Mouse (Mus musculus): ENCODE measurements around the gene Tcf7. TPM values are rescaled to one million over a fixed set of nuclear protein-coding genes. Genes with fewer than 3 reads are reported as not detected.

The Tcf7 gene
- polyA plus RNA-seq, 1 experiment: 2.6 TPM

DNA sequence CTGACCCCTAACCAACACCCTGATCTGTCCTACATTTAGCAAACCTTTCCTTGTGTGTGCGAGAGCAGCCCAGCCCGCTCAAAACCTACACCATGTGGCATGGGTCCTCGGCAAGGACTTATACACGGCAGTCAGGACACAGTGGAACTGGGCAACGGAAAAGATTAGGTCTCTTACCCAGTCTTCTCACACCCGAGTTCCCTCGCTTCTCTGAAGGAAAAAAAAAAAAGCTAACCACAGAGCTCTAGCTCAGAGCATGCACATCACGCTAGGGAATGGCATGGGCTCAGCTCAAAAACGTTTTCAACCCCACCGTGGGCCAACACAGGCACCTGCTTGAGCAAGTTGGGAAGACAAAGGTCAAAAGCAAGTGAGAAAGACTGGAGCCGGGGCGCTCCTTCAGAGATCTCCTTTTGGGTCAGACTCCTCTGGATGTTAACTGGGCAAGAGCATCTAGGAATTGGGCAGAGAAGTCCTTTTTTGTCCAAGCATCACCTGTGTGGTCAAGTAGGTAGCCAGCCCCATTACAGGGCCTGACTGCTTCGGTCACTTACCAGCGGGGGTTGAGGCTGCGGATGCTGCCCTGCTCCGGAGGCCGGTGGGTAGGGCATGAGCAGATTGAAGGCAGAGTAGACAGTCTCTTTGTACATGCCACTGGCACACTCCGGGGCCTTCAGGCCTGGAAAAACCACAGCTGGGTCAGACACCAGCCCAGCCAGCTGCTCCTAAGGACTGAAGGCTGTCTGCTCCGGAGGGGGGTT lies 1.1 kb downstream of the Tcf7 start:
- Histone ChIP-seq H3K4me1 (ENCODE audit: control insufficient read depth, insufficient read depth, low read length) (no peaks in the 10 kb centered on the region; the same call in 1 of the 2 replicates), H3K4me3 (replicated peaks; ENCODE audit: control insufficient read depth, low read depth, low read length) (peak overlapping the region; percentile 44), H3K27ac (ENCODE audit: control insufficient read depth, insufficient read depth, low read depth, low read length, poor library complexity) (peak overlapping the region; percentile 43; the same call in 1 of the 2 replicates)
- TF ChIP-seq CTCF (IDR thresholded peaks at IDR 0.05; ENCODE audit: control insufficient read depth, insufficient read depth, low read length) (no peak), POLR2A (IDR thresholded peaks at IDR 0.05; ENCODE audit: borderline replicate concordance, control insufficient read depth, low read depth, low read length) (no peak)
- 52% methylated on average over 19 of the region's 19 CpGs for WGBS

- peak overlapping the region; percentile 25; the same call in 1 of the 2 replicates for H3K27ac ChIP-seq (ENCODE audit: control insufficient read depth, insufficient read depth, low read depth, low read length, poor library complexity)
- 84% methylated on average over 11 of the region's 11 CpGs for WGBS
- no peaks in the 10 kb centered on the region; the same call in 1 of the 2 replicates for H3K4me1 ChIP-seq (ENCODE audit: control insufficient read depth, insufficient read depth, low read length)
- TF ChIP-seq CTCF (IDR thresholded peaks at IDR 0.05; ENCODE audit: control insufficient read depth, insufficient read depth, low read length) (no peak), POLR2A (IDR thresholded peaks at IDR 0.05; ENCODE audit: borderline replicate concordance, control insufficient read depth, low read depth, low read length) (no peak)
- H3K4me3 ChIP-seq (replicated peaks; ENCODE audit: control insufficient read depth, low read depth, low read length): no peak overlapping the region
Measured at GRCm38 (mm10) chr11:52280566-52281455, 2.0 kb downstream of the Tcf7 start.

DNA sequence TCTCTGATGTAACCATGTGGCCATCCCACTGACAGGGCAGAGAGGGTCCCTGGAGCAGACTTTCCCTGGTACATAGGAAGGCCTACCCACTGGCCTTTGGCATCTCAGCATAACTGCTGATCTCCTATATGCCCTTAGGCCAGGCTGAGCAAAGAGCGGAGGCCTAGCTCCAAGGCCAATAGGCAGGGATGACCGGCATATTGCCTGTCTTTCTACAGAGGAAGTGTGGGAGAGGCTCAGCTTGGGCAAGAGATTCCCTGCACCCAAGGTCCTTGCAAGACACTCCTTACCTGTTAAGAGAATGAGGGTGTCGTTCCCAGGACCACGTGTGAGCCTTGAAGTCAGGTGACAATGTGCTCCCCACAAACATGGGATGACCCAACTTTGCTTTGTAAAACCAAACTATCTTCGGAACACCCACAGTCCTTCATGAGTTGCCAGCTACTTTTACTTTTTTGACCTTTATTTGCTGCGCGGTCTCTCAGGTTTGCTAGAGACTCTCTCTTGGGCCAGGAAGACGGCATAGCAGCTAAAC lies 3.1 kb downstream of the Tcf7 start:
- H3K27ac ChIP-seq (ENCODE audit: control insufficient read depth, insufficient read depth, low read depth, low read length, poor library complexity): no peak overlapping the region
- TF ChIP-seq POLR2A (IDR thresholded peaks at IDR 0.05; ENCODE audit: borderline replicate concordance, control insufficient read depth, low read depth, low read length) (no peak), CTCF (IDR thresholded peaks at IDR 0.05; ENCODE audit: control insufficient read depth, insufficient read depth, low read length) (no peak)
- WGBS: 80% methylated on average over 8 of the region's 8 CpGs
- no peak overlapping the region for H3K4me3 ChIP-seq (replicated peaks; ENCODE audit: control insufficient read depth, low read depth, low read length)
- no peaks in the 10 kb centered on the region; the same call in 1 of the 2 replicates for H3K4me1 ChIP-seq (ENCODE audit: control insufficient read depth, insufficient read depth, low read length)

DNA sequence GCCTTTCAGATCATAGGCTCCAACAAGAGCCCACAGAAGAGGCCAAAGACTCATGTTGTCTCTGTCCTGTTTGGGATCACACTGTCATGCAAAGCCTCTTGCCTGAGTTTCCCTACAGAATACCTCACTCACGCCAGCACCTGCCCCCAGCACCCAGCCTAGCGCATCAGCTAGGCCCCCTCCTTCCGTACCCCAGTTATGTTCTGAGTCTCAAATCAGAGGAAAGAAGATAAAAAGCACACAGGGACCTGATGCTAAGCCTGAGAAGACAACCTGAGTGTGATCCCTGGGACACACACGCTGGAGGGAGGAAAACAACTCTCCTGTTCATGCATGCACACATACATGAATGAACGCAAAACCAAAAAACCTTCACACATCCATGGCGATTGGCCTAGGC lies 3.8 kb downstream of the Tcf7 start:
- Histone ChIP-seq H3K27ac (ENCODE audit: control insufficient read depth, insufficient read depth, low read depth, low read length, poor library complexity) (no peak overlapping the region), H3K4me3 (replicated peaks; ENCODE audit: control insufficient read depth, low read depth, low read length) (no peak overlapping the region)
- WGBS: 88% methylated on average over 6 of the region's 6 CpGs

GRCm38 (mm10) chr11:52278164-52278563 lies 4.7 kb downstream of the Tcf7 start:
- Histone ChIP-seq H3K4me1 (ENCODE audit: control insufficient read depth, insufficient read depth, low read length) (peaks cover 2% of the 10 kb centered on the region; the same call in 1 of the 2 replicates), H3K4me3 (replicated peaks; ENCODE audit: control insufficient read depth, low read depth, low read length) (no peak overlapping the region), H3K27ac (ENCODE audit: control insufficient read depth, insufficient read depth, low read depth, low read length, poor library complexity) (no peak overlapping the region)
- WGBS: 77% methylated on average over 3 of the region's 3 CpGs
- TF ChIP-seq POLR2A (IDR thresholded peaks at IDR 0.05; ENCODE audit: borderline replicate concordance, control insufficient read depth, low read depth, low read length) (no peak), CTCF (IDR thresholded peaks at IDR 0.05; ENCODE audit: control insufficient read depth, insufficient read depth, low read length) (no peak)

More for the DNA sequence above, 3.8 kb downstream of the Tcf7 start:
- H3K4me1 ChIP-seq (ENCODE audit: control insufficient read depth, insufficient read depth, low read length): no peaks in the 10 kb centered on the region; the same call in 1 of the 2 replicates
- no peak for TF ChIP-seq CTCF (IDR thresholded peaks at IDR 0.05; ENCODE audit: control insufficient read depth, insufficient read depth, low read length)
- TF ChIP-seq POLR2A (IDR thresholded peaks at IDR 0.05; ENCODE audit: borderline replicate concordance, control insufficient read depth, low read depth, low read length): no peak

GRCm38 (mm10) chr11:52277433-52278150 lies 5.2 kb downstream of the Tcf7 start:
- Histone ChIP-seq H3K4me1 (ENCODE audit: control insufficient read depth, insufficient read depth, low read length) (peaks cover 3% of the 10 kb centered on the region; the same call in 1 of the 2 replicates), H3K27ac (ENCODE audit: control insufficient read depth, insufficient read depth, low read depth, low read length, poor library complexity) (no peak overlapping the region), H3K4me3 (replicated peaks; ENCODE audit: control insufficient read depth, low read depth, low read length) (no peak overlapping the region)
- TF ChIP-seq CTCF (IDR thresholded peaks at IDR 0.05; ENCODE audit: control insufficient read depth, insufficient read depth, low read length) (no peak), POLR2A (IDR thresholded peaks at IDR 0.05; ENCODE audit: borderline replicate concordance, control insufficient read depth, low read depth, low read length) (no peak)
- WGBS: 72% methylated on average over 6 of the region's 6 CpGs

DNA sequence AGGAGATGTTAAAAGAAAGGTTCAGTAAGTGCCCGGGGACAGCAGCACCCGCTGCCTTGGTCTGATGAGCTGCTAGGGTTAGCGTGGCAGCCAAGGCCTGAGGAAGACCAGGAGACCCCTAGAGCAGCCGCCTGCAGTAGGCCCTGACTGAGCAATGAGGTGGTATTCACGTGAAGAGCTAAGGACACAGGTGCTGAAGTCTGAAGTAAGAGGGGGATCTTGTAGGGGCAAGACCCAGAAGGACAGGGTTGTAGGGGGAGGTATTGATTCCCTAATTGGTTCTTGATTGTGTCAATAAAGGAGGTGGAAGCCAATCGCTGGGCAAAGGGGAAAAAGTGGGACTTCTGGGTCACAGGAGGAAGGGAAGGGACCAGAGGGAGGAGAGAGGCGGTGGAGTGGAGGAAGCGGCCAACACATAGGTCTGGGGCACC lies 5.8 kb downstream of the Tcf7 start:
- WGBS: 77% methylated on average over 8 of the region's 8 CpGs
- Histone ChIP-seq H3K4me3 (replicated peaks; ENCODE audit: control insufficient read depth, low read depth, low read length) (no peak overlapping the region), H3K27ac (ENCODE audit: control insufficient read depth, insufficient read depth, low read depth, low read length, poor library complexity) (no peak overlapping the region), H3K4me1 (ENCODE audit: control insufficient read depth, insufficient read depth, low read length) (peaks cover 3% of the 10 kb centered on the region; the same call in 1 of the 2 replicates)
- no peak for TF ChIP-seq CTCF (IDR thresholded peaks at IDR 0.05; ENCODE audit: control insufficient read depth, insufficient read depth, low read length)
- TF ChIP-seq POLR2A (IDR thresholded peaks at IDR 0.05; ENCODE audit: borderline replicate concordance, control insufficient read depth, low read depth, low read length): no peak
